Mouse (Mus musculus): ENCODE measurements at regions not wholly inside any gene's neighbourhood (a gene's known extent, or its start where the extent isn't known, plus 50 kb on each side); places are given as distances from the start of the nearest gene placed in this dataset.

- DNase-seq, result no peak
Observed at GRCm38 (mm10) chr17:45341573-45341972, 92.0 kb downstream of the Cdc5l start.

GRCm38 (mm10) chr17:45340851-45341250, 92.7 kb downstream of the Cdc5l start:
- no peak for DNase-seq

GRCm38 (mm10) chr17:45339226-45339625, 94.3 kb downstream of the Cdc5l start:
- DNase-seq, result no peak

GRCm38 (mm10) chr17:45338086-45338485, 95.5 kb downstream of the Cdc5l start:
- no peak for DNase-seq

GRCm38 (mm10) chr17:45335586-45336151, 97.9 kb downstream of the Cdc5l start:
- no peak for DNase-seq

- DNase-seq, result no peak
Observed at GRCm38 (mm10) chr17:45334732-45335381, 98.7 kb downstream of the Cdc5l start.

GRCm38 (mm10) chr17:45332321-45332720, 101.2 kb downstream of the Cdc5l start:
- DNase-seq, result no peak

- DNase-seq, result no peak
Observed at GRCm38 (mm10) chr17:45329241-45329640, 104.3 kb downstream of the Cdc5l start.

GRCm38 (mm10) chr17:45326726-45327125, 106.8 kb downstream of the Cdc5l start:
- DNase-seq, result no peak

GRCm38 (mm10) chr17:45326173-45326572, 107.4 kb downstream of the Cdc5l start:
- no peak for DNase-seq

- no peak for DNase-seq
Observed at GRCm38 (mm10) chr17:45322842-45323241, 110.7 kb downstream of the Cdc5l start.

- no peak for DNase-seq
Observed at GRCm38 (mm10) chr17:45320074-45320473, 113.5 kb downstream of the Cdc5l start.

GRCm38 (mm10) chr17:45318211-45319076, 115.1 kb downstream of the Cdc5l start:
- DNase-seq, result no peak

- DNase-seq, result peak; percentile 62
Observed at GRCm38 (mm10) chr17:45312510-45313266, 120.8 kb downstream of the Cdc5l start.

- peak; percentile 6 for DNase-seq
Observed at GRCm38 (mm10) chr17:45306506-45306905, 127.0 kb downstream of the Cdc5l start.

GRCm38 (mm10) chr17:45303183-45303582, 130.4 kb downstream of the Cdc5l start:
- DNase-seq, result no peak

- no peak for DNase-seq
Observed at GRCm38 (mm10) chr17:45298355-45298754, 135.2 kb downstream of the Cdc5l start.

GRCm38 (mm10) chr17:45297860-45298259, 135.7 kb downstream of the Cdc5l start:
- DNase-seq, result no peak

GRCm38 (mm10) chr17:45296363-45296762, 137.2 kb downstream of the Cdc5l start:
- DNase-seq, result no peak

- DNase-seq, result no peak
Observed at GRCm38 (mm10) chr17:45294886-45295285, 138.7 kb downstream of the Cdc5l start.

- no peak for DNase-seq
Observed at GRCm38 (mm10) chr17:45294256-45294865, 139.2 kb downstream of the Cdc5l start.

- DNase-seq, result no peak
Observed at GRCm38 (mm10) chr17:45292883-45293282, 140.7 kb downstream of the Cdc5l start.

- no peak for DNase-seq
Observed at GRCm38 (mm10) chr17:45291052-45291451, 142.5 kb downstream of the Cdc5l start.

Measured in lung, postnatal 14 days (tissue).